Mouse (Mus musculus) embryonic facial prominence, embryonic 15.5 days (tissue): ENCODE measurements around the gene Ssbp3. TPM values are rescaled to one million over a fixed set of nuclear protein-coding genes. Genes with fewer than 3 reads are reported as not detected.

Source experiments
- ATAC-seq: fragments of 200-750 bp; cut with Nextera tagmentation; 2 replicates; pipeline ENCODE4 v1.8.0; 2017; ENCODE audit warnings: low read depth, moderate TSS enrichment; ENCODE audit not compliant: insufficient number of reproducible peaks, low FRiP score, low TSS enrichment
- H3K27ac ChIP-seq: fragments of 300-500 bp; sonication (generic); replicated peaks from 2 replicates; pipeline ENCODE4 v1.5.1; 2015; ENCODE audit warnings: mild to moderate bottlenecking, inconsistent platforms
- H3K27me3 ChIP-seq: fragments of 300-500 bp; sonication (generic); 2 replicates; pipeline ENCODE4 v1.6.1; 2015; ENCODE audit warnings: inconsistent platforms
- H3K36me3 ChIP-seq: fragments of 300-500 bp; sonication (generic); 2 replicates; pipeline ENCODE4 v1.6.1; 2015; ENCODE audit warnings: mild to moderate bottlenecking, inconsistent platforms
- H3K4me1 ChIP-seq: fragments of 300-500 bp; sonication (generic); 2 replicates; pipeline ENCODE4 v1.6.1; 2015; ENCODE audit warnings: inconsistent platforms
- H3K4me2 ChIP-seq: fragments of 300-500 bp; sonication (generic); replicated peaks from 2 replicates; pipeline ENCODE4 v1.6.1; 2015; ENCODE audit warnings: mild to moderate bottlenecking, inconsistent platforms
- H3K4me3 ChIP-seq: fragments of 300-500 bp; sonication (generic); replicated peaks from 2 replicates; pipeline ENCODE4 v1.5.1; 2015; ENCODE audit warnings: mild to moderate bottlenecking, inconsistent platforms
- H3K9ac ChIP-seq: fragments of 300-500 bp; sonication (generic); 2 replicates; pipeline ENCODE4 v1.6.1; 2015; ENCODE audit warnings: inconsistent platforms
- H3K9me3 ChIP-seq: fragments of 300-500 bp; sonication (generic); replicated peaks from 2 replicates; pipeline ENCODE4 v1.6.1; 2016; ENCODE audit warnings: inconsistent platforms
- WGBS: fragments of 180-500 bp; shearing (Covaris S2); methylation state at CpG from one replicate; pipeline ENCODE4 v1.1.7; 2015; 5-methylcytosine and 5-hydroxymethylcytosine counted together
- polyA plus RNA-seq: library from polyadenylated mRNA; unstranded; fragments of >200 nt; fragmentation: Nextera tagmentation; extraction: Ambion mirVana; gene quantifications from 2 replicates; pipeline ENCODE4 v1.2.1, GENCODE M21; 2015

Gene Ssbp3
- polyA plus RNA-seq, 1 experiment from 2014 or later = 136 TPM

GRCm38 (mm10) chr4:107035689-107036088 lies 125.2 kb downstream of the Ssbp3 start:
- H3K27ac ChIP-seq = no peak overlapping the region; the same call in 1 of the 2 replicates
- no peak for ATAC-seq
- H3K9me3 ChIP-seq = no peaks in the 10 kb centered on the region
- no peaks in the 10 kb centered on the region for H3K4me1 ChIP-seq
- H3K27me3 ChIP-seq = no peaks in the 10 kb centered on the region
- no peak overlapping the region for H3K9ac ChIP-seq
- H3K4me2 ChIP-seq = no peak overlapping the region
- 90% methylated on average over 4 of the region's 4 CpGs for WGBS
- no peak overlapping the region for H3K4me3 ChIP-seq
- H3K36me3 ChIP-seq = peaks cover 93% of the 10 kb centered on the region

GRCm38 (mm10) chr4:107036985-107037384 lies 126.5 kb downstream of the Ssbp3 start:
- Histone ChIP-seq H3K27me3 (no peaks in the 10 kb centered on the region), H3K4me1 (no peaks in the 10 kb centered on the region), H3K36me3 (peaks cover 94% of the 10 kb centered on the region), H3K9me3 (no peaks in the 10 kb centered on the region), H3K27ac (no peak overlapping the region), H3K9ac (no peak overlapping the region), H3K4me3 (no peak overlapping the region), H3K4me2 (no peak overlapping the region)
- WGBS = 89% methylated on average over 2 of the region's 2 CpGs
- no peak for ATAC-seq

GRCm38 (mm10) chr4:107038303-107038702 lies 127.8 kb downstream of the Ssbp3 start:
- no peak for ATAC-seq
- 82% methylated on average over 4 of the region's 4 CpGs for WGBS
- Histone ChIP-seq H3K9ac (no peak overlapping the region), H3K27me3 (no peaks in the 10 kb centered on the region), H3K27ac (no peak overlapping the region), H3K36me3 (peaks cover 85% of the 10 kb centered on the region), H3K4me2 (no peak overlapping the region), H3K4me1 (no peaks in the 10 kb centered on the region), H3K4me3 (no peak overlapping the region), H3K9me3 (no peaks in the 10 kb centered on the region)

GRCm38 (mm10) chr4:107039270-107039669 lies 128.8 kb downstream of the Ssbp3 start:
- H3K9ac ChIP-seq = no peak overlapping the region
- WGBS = 80% methylated on average over 8 of the region's 8 CpGs
- peaks cover 86% of the 10 kb centered on the region for H3K36me3 ChIP-seq
- H3K4me3 ChIP-seq = no peak overlapping the region
- ATAC-seq = no peak
- no peak overlapping the region for H3K4me2 ChIP-seq
- H3K4me1 ChIP-seq = no peaks in the 10 kb centered on the region
- H3K27me3 ChIP-seq = no peaks in the 10 kb centered on the region
- H3K9me3 ChIP-seq = no peaks in the 10 kb centered on the region
- H3K27ac ChIP-seq = no peak overlapping the region

GRCm38 (mm10) chr4:107042304-107042703 lies 131.8 kb downstream of the Ssbp3 start:
- Histone ChIP-seq H3K9me3 (no peaks in the 10 kb centered on the region), H3K9ac (no peak overlapping the region), H3K4me3 (no peak overlapping the region), H3K27me3 (no peaks in the 10 kb centered on the region), H3K4me2 (no peak overlapping the region), H3K36me3 (peaks cover 88% of the 10 kb centered on the region), H3K27ac (no peak overlapping the region; the same call in 1 of the 2 replicates), H3K4me1 (no peaks in the 10 kb centered on the region)
- WGBS = 87% methylated on average over 6 of the region's 6 CpGs
- ATAC-seq = no peak

- Histone ChIP-seq H3K9ac (no peak overlapping the region), H3K9me3 (no peaks in the 10 kb centered on the region), H3K4me3 (no peak overlapping the region), H3K4me1 (no peaks in the 10 kb centered on the region), H3K27me3 (no peaks in the 10 kb centered on the region), H3K27ac (no peak overlapping the region), H3K36me3 (peaks cover 86% of the 10 kb centered on the region), H3K4me2 (no peak overlapping the region)
- ATAC-seq = no peak
- WGBS = 97% methylated on average over 13 of the region's 13 CpGs
Observed at GRCm38 (mm10) chr4:107045188-107045587, 134.7 kb downstream of the Ssbp3 start.

- H3K9ac ChIP-seq = no peak overlapping the region
- peaks cover 69% of the 10 kb centered on the region for H3K36me3 ChIP-seq
- no peaks in the 10 kb centered on the region for H3K27me3 ChIP-seq
- no peaks in the 10 kb centered on the region for H3K9me3 ChIP-seq
- no peaks in the 10 kb centered on the region for H3K4me1 ChIP-seq
- H3K4me3 ChIP-seq = no peak overlapping the region
- WGBS = 78% methylated on average over 5 of the region's 5 CpGs
- H3K4me2 ChIP-seq = no peak overlapping the region
- H3K27ac ChIP-seq = no peak overlapping the region
- ATAC-seq = no peak
Observed at GRCm38 (mm10) chr4:107047806-107048205, 137.3 kb downstream of the Ssbp3 start.

GRCm38 (mm10) chr4:107048568-107049162 lies 138.2 kb downstream of the Ssbp3 start:
- WGBS = 83% methylated on average over 11 of the region's 11 CpGs
- no peak overlapping the region for H3K27ac ChIP-seq
- H3K4me1 ChIP-seq = no peaks in the 10 kb centered on the region
- no peaks in the 10 kb centered on the region for H3K9me3 ChIP-seq
- no peaks in the 10 kb centered on the region for H3K27me3 ChIP-seq
- no peak for ATAC-seq
- peaks cover 65% of the 10 kb centered on the region for H3K36me3 ChIP-seq
- no peak overlapping the region for H3K9ac ChIP-seq
- no peak overlapping the region for H3K4me2 ChIP-seq
- H3K4me3 ChIP-seq = no peak overlapping the region

- WGBS = 42% methylated on average over 4 of the region's 4 CpGs
- Histone ChIP-seq H3K4me1 (no peaks in the 10 kb centered on the region), H3K27ac (no peak overlapping the region), H3K4me3 (no peak overlapping the region), H3K27me3 (no peaks in the 10 kb centered on the region), H3K4me2 (no peak overlapping the region), H3K9ac (no peak overlapping the region), H3K36me3 (peaks cover 41% of the 10 kb centered on the region), H3K9me3 (no peaks in the 10 kb centered on the region)
- no peak for ATAC-seq
Observed at GRCm38 (mm10) chr4:107051889-107052288, 141.4 kb downstream of the Ssbp3 start.

GRCm38 (mm10) chr4:107052962-107053553 lies 142.6 kb downstream of the Ssbp3 start:
- H3K36me3 ChIP-seq = peaks cover 41% of the 10 kb centered on the region
- no peaks in the 10 kb centered on the region for H3K4me1 ChIP-seq
- H3K4me2 ChIP-seq = no peak overlapping the region
- peak overlapping the region; percentile 24 for H3K27ac ChIP-seq
- H3K4me3 ChIP-seq = no peak overlapping the region
- no peak for ATAC-seq
- H3K9me3 ChIP-seq = no peaks in the 10 kb centered on the region
- WGBS = 44% methylated on average over 5 of the region's 5 CpGs
- H3K27me3 ChIP-seq = no peaks in the 10 kb centered on the region
- no peak overlapping the region for H3K9ac ChIP-seq

- no peak overlapping the region for H3K4me3 ChIP-seq
- no peaks in the 10 kb centered on the region for H3K4me1 ChIP-seq
- WGBS = 80% methylated on average over 3 of the region's 3 CpGs
- ATAC-seq = no peak
- H3K9ac ChIP-seq = no peak overlapping the region
- H3K36me3 ChIP-seq = peaks cover 50% of the 10 kb centered on the region
- no peaks in the 10 kb centered on the region for H3K27me3 ChIP-seq
- no peak overlapping the region for H3K27ac ChIP-seq
- no peak overlapping the region for H3K4me2 ChIP-seq
- no peaks in the 10 kb centered on the region for H3K9me3 ChIP-seq
Observed at GRCm38 (mm10) chr4:107056088-107056487, 145.6 kb downstream of the Ssbp3 start.

- 84% methylated on average over 5 of the region's 5 CpGs for WGBS
- peaks cover 70% of the 10 kb centered on the region for H3K36me3 ChIP-seq
- ATAC-seq = no peak
Observed at GRCm38 (mm10) chr4:107058346-107058745, 147.8 kb downstream of the Ssbp3 start.

More at GRCm38 (mm10) chr4:107058346-107058745, 147.8 kb downstream of the Ssbp3 start:
- no peaks in the 10 kb centered on the region for H3K27me3 ChIP-seq
- no peaks in the 10 kb centered on the region for H3K4me1 ChIP-seq
- H3K4me3 ChIP-seq = no peak overlapping the region
- H3K9me3 ChIP-seq = no peaks in the 10 kb centered on the region
- H3K27ac ChIP-seq = no peak overlapping the region
- H3K4me2 ChIP-seq = no peak overlapping the region
- no peak overlapping the region for H3K9ac ChIP-seq
